Mouse (Mus musculus) lung, postnatal 0 days (tissue): Measurements from ENCODE around the gene Aes.

Source experiments
- CTCF ChIP-seq: IDR thresholded peaks from 2 replicates; pipeline ENCODE4 v1.5.1; 2016; ENCODE audit warnings: antibody characterized with exemption, mild to moderate bottlenecking
- EP300 ChIP-seq: IDR thresholded peaks from 2 replicates; pipeline ENCODE4 v1.6.1; 2016; ENCODE audit warnings: antibody characterized with exemption, mild to moderate bottlenecking, control low read depth

DNA sequence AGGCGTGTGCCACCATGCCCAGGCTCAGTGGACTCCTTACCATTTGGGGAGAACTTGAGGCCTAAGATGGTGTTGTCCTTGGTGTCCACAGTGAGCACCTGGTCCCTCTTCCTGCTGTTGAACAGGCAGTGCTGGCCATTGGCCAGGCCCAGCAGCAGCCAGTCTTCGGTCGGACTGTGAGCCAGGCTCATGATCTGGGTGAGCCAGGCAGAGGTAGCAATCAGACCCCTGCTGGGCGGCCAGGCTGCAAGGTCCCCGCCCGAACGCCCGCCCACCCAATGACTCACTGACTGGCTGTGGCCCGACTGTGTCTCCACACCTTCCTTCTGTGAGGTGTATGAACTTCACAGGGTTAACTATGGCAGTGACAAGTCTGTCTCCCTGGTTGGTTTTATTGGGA is 32.6 kb downstream of the Aes start:
- TF ChIP-seq EP300 (no peak), CTCF (no peak)
